Mouse (Mus musculus) lung, postnatal 14 days (tissue): ENCODE data around the gene Ecpas.

Experiments
- DNase-seq: peaks from one replicate; pipeline ENCODE4 v3.0.0; 2021

The Ecpas gene

DNA sequence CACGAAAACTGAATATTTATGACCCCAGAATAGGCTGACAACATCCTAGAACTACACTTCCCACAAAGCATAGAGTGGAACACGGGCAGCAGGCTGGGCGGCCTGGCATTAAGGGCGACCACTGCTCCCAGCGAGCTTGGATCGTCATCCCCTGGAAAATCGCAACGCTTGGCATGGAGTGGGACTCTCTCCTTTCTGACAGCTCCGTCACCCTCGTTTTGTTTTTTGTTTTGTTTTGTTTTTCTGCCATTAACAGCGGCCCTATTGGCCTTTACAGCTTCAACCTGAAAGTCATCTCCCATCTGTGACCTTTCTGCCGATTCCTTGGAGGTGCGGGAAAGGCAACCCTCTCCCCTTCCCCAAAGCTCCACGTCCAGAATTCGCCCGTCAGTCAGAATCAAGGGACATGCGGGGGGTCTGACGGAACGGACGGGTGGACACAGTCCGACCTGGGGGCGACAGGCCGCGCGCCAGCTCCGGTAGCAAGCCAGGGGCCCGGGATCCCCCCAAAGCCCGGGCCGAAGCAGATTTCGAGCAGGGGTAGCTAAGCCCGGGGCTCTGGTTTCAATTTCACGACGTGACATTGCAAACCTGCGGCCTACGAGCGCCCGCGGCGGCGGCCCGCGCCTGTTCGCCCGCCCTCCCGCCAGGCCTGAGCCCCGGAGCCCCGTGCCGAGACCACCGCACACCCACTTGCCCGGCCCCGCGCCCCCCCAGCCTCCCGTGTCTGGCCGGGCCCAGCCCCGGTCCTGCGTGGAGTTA, 1.3 kb downstream of the Ecpas start:
- peak; percentile 62 for DNase-seq

DNA sequence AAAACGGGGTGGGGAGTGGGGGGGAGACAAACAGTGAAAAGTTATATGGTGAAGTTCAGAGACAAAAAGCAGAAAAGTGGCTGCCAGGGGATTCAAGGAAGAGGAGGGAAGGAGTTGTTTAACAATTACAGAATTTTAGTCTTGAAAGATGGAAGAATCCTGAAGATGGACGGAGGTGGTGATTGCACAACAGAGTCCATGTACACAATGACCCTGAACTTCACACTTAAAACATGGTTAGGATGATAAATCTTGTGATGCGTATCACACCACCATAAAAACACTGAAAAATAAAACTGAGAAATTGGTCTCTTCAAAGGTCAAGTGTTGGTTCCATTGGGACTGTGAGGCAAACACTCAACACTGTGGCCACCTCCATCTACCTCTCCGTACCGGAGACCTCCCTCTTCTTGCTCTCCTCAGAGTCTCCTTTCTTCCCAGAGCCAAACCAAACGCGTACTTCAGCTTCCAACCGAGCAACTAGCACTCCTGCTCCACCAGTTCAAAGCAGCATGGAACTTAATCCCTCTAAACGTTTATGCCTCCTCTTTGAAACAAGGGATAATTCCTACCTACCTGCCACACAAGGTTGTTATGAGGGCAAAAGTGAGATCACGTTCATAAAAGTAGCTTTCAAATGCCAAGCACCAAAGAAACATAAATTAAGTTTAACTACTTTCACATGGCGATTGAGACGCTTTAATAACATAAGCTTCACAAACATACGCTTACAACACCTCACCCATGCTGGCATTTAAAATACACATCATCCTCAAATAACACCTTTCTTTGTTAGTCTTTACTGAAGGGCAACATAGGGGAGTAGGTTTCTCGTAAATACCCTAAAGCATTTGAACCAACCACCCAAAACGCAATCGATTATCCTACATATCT, 2.1 kb downstream of the Ecpas start:
- DNase-seq, result no peak

DNA sequence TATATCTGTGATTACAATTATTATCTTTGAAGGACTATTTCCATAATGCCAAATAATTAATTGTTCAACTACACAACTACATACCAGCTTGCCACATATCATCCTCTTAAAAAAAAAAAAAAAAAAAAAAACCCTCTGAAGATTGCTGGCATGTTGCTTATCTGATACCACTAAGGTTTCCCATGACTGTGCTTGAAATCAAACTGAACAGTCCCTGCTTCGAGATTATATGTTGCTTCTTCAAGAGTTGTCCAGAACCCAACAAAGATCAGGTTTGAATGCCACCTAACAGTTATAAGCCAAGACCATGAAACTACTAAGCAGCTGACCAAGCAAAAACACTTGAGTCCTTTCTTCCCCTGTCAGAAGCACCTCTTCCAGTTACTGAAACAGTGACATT, 5.1 kb downstream of the Ecpas start:
- DNase-seq, result no peak

DNA sequence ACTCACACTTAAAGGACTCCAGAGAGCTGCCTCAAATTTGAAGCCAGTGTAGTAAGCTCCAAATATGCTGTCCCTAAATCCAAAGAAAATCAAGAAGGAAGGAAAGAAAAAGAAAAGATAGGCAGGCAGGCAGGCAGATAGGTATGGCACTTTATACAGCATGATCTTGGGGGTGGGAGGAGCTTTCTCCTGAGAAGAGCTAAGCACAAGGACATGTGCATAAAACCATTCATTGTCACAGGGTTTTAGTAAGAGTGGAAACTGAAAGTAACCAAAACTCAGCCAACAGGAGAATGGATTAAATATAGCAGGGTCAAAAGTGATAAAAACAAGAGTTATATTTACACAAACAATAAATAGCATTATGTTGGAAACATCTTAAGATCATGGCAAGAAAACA, 14.2 kb downstream of the Ecpas start:
- DNase-seq, result no peak

DNA sequence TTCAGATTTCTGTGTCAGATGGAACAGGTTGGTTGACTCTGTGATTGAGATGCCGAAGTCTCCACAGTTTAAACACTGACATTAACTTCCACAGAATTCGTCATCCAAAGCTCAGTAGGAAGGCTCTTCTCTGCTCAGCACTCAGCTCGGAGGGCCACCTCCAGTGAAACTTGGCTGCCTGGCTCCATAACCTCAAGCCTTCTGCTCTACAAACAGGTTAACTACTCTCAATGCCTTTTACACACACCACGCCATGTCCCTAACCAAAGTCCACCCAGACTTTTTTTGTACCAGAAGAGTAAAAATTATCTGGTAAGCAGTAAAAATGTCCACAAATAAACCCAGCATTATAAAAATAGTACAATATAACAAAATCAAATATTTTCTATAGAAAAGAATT, 15.1 kb downstream of the Ecpas start:
- no peak for DNase-seq

DNA sequence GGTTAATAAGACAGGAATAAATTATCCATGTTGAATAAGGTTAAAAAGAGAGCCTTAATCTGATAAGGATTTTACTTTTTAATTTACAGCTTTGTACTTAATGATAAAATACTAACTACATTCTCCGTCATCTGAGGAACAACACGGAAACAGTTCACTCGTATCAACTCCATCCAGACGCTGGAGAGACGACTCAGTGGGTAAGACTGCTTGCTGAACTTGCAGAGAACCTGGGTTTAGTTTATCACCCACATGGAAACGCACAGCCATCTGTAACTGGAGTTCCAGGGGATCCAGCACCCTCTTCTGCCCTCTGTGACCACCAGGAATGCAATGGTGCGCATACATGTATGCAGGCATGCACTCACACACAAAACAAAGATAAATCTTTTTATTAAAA, 18.1 kb downstream of the Ecpas start:
- no peak for DNase-seq

DNA sequence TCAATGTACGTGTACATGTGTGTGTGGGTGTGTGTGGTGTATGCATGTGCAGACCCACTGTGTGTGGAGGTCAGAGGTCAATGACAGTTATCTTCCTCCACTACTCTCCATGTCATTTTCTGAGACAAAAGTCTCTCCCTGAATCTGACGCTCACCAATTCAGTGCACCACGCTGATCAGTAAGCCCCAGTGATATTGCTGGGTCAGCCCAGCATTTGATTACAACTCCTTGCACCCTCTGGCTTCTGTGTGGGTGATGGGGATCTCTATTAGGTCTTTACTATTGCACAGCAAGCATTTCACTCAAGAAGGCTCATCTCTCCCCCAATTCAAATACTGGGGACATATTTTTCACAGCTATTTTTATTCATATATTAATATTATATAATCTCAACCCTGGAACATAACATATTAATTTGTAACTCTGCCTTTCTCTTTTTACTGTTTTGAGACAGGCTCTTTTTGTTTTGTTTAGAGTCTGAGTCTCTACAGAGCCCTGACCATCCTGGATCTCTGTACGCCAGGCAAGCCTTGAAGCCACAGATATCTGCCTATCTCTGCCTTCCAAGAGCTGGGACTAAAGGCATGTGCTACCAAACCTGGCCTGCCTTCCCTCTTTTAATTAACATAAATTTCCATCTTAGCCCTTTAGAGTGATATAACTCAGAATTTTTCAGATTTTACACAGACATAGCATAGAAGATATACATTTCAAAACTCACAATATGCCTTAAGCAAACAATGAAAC, 22.3 kb downstream of the Ecpas start:
- no peak for DNase-seq

DNA sequence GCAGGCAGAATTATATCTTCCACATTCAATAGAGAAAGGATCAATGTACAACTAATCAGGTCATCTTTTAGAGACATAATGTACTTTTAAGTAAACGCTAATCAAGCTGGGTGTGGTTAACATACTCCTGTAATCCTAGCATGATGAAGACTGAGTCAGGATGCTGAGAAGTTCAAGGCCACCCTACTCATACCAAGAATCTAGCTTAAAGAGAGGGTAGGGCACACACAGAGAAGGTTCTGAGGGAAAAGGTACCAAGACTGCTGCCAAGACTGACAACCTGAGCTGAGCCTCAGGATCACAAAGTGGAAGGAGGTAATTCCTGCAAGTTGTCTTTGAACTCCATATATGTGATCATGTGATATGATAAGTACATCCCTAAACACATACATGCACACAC, 24.0 kb downstream of the Ecpas start:
- DNase-seq, result no peak

DNA sequence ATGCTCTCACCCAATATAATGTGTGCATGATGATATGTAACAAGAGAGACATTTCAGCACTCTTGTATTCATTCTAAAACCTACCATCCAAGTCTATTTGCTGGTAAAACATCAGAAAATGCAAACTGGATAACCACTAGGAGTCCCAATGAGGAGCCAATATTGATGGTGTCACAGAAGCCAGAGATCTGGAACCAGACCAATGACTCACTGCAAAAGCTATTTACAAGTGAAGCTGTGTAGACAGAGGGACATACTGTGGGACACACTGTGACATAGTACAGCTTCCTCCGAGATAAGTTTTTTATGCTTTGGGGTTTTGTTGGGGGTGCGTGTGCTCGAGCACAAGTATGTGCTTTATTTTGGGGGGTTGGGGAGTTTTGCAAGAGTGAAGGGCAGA, 24.9 kb downstream of the Ecpas start:
- DNase-seq, result no peak

DNA sequence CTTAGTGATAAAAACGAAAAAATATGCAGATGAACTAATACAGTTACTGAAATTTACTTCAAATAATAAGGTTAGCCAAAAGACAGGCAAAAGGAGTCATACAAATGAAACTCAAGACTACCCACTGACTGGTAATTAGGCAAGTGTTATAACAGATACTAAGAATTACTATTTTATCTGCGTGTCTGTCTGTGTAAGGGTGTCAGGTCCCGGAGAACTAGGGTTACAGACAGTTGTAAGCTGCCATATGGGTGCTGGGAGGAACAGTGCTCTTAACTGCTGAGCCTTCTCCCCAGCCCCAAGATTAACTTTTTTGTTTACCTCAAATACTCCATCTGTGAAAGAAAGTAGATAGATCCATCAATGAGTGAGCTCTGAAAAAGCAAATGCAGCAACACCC, 25.8 kb downstream of the Ecpas start:
- no peak for DNase-seq

DNA sequence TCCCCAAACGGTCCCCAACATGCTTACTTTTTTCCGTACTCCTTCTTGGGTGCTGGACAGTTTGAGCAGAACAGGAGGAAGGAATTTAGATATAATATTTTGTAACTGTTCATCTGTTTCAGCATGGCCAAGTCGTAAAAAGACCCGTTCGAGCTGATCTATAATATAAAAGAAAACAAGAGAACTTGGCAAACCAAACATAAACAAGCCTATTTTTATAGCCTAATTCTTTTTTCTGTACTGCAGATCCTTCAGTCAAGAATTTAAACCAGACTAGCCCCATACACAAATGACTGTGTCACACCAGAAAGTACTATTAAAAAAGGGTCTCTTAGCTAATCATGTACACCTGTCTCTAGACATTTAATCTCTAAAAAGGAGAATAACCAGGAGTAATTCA, 27.2 kb downstream of the Ecpas start:
- no peak for DNase-seq

DNA sequence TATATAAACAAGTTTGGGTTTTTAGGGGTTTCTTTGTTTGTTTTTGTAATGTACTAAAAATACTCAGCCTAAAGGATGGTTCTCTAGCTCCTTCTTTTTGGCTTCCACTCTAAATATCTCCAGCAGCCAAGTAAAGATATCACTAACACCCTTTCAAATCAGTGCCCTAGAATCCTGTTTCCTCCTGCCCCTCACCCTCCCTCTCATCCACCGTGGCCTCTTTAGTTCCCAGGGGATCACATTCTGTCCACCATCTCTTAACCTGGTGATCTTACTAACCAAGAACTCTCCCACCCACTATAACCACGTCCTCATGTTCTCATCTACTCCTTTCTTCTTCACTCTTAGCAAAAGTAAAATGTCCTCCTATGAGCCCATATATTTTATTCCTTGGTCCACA, 28.7 kb downstream of the Ecpas start:
- no peak for DNase-seq

DNA sequence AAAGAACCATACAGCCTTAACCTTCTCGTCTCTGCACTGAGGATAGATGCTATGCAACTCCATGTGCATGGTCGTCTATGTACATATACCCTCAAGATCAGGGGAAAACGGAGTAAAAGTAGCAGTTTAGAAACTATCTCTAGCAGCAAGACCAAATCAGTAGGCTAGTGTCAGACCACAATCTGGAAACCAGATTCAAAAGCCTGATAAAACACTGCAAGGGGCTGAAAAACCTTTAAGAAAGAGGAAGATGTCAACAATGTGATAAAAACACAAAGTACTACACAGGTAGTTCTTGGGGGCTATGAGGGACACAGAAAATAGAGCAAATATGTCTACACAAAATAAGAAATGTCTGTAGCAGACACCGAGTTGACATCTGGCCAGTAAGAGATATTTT, 38.2 kb downstream of the Ecpas start:
- no peak for DNase-seq

DNA sequence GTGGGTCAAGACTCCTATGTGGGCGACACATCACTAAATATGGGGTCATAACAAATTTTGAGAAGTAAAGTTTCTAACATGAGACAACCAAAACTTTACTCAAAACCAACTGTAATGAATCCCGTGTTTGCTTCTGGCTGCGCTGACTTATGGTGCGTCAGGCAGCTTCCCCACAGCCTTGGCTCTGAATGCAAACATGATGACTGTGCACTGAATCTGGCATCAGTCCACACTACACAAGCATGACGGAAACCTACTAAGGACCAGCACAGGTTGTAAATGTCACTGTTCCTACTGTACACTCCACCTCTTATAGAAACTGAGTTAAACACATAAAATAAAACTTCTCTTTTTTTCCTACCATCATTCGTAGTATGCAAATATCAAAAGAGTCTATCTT, 45.3 kb downstream of the Ecpas start:
- peak; percentile 3 for DNase-seq

DNA sequence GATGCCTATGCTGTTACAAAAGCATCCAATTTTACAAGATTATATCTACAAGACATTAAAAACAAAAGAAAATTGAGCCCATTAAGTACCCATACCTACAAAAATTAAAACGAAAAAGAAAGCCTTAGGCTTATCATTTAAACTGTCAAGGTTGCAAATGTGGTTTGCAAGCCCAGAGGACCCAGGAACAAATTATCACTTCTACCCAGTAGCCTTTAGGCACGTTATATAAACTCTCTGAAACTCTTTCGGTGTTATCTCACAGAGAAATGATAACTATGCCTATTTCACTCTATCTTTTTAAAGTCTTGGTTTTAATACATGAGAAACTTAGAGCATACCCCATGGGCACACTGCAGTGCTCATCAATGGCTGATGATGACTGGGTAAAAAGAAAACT, 79.6 kb downstream of the Ecpas start:
- DNase-seq, result no peak

DNA sequence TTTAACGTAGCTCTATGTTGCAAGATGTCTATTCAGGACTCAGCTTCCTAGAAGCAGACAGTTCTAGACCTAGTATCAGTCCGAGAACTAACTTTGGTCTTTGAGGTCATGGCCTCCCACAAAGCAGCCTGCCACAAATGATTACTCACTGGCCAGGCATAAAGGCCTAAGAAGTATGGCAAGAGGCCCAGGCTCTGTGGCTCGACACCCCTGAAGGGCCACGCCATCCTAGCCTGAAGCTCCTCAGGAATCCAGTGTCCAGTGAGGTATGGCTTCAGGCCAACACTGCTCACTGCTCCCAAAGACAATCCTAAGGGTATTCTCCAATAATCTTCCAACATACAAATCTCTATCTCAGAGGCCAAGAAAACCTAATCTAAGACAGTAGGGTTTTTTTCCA, 86.6 kb downstream of the Ecpas start:
- no peak for DNase-seq

DNA sequence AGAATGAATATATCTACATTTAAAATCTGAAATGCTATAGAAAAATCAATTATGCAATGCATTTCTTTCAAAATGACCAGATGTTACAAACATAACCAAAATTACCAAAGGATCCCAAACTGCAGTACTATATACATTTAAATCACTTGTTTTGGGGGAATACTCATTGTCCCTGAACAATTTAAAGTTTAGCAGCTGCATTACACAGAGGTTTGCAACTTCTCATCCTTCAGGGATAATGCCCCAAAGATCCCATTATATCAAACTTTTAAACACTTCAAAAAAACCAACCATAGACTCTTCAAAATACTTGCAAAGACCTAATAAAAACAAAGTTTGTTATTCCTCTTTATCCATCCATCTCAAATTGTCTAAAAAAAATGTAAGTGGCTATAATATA, 124.9 kb downstream of the Ecpas start, which contains the start of gene Olfr267:
Gene Olfr267, minus strand, starts transcription at position 101 of the 400 bp plus-strand sequence.
- DNase-seq, result no peak

DNA sequence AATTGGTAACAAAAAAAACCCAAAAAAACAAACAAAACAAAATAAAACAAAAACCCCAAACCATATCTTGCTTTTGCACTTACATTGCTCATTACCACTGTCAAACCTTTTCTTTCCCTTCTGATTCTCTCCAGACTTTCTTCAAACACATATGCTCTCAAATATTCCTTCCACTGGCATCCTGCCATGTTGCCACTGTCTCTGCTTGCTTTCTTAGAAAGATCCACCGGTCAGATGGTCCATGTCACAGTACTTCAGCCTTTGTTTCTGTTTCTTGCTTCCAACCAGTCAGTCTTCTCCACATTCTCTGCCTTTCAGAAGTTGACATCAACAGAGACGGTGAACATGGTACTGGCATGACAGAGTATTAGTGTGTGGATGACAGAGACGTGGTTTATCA, 125.9 kb downstream of the Ecpas start:
- no peak for DNase-seq

DNA sequence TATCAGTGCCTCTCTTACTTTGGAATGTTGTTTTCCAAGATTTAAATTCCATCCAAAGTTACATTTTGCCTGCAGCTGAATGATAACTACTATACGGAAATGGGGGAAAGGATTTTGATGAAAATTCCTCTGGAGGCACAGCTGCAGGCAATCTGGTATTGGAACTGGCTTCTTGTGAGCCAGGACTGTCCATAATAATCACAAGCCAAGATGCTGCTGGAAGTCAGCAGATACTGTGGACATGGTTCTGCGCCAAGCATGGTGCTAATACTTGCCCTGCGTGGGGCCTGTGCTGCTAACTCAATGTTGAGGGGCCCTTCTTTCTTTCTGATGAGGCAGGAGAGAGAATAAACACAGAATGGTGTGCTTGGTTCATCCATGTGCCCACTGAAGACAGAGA, 149.1 kb downstream of the Ecpas start:
- no peak for DNase-seq

DNA sequence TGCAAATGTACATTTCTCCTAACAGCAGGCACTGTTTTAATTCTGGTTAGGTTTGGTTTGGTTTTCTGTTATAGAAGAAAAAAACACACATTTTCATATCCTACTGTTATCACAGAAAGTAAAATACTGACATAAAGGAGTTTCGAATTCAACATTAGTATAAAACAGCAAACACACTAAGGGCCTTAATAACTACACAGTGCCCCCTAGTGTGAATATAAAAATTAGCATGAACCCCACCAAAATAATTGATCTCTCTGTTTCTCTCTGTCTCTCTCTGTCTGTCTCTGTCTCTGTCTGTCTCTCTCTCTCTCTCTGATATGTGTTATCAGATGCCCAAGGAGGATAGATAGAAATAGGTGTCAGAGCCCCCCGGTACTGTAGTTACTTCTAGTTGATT, 163.0 kb downstream of the Ecpas start:
- DNase-seq, result no peak

DNA sequence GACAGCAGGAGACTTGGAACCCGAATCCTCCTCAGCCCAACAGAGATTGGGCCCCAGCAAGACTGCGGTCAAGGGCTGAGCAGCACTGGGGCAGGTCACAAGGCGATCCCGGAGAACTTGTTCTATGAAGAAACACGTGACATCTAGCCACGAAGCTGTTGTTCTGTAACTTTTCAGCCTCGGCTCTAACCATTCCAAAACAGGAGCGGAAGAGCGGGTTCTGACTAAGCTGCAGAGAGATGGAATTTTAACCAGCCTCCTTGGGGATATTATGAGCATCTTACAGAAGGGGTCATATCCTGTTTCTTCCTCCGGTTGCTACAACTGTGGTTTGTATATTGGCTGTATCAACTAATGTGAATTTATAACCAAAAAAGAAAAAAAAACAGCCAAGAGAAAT, 163.4 kb downstream of the Ecpas start:
- DNase-seq, result peak; percentile 21
